In genomic region chr4:129188041-129188659, GRCm38 (mm10) we compare ENCODE assay signal across 8 mouse cellular contexts. TPM values are rescaled to one million over a fixed set of nuclear protein-coding genes. Genes with fewer than 3 reads are reported as not detected.
DNase-seq lines count a peak whose midpoint lies in the region; ATAC-seq and TF ChIP-seq lines count a peak whose summit lies in the region.

No protein-coding gene starts in this region.

- DNase-seq in heart, adult 18-20 months: no peak
- DNase-seq in G1E (ENCODE audit: low spot score): no peak
- no peak for DNase-seq in heart, postnatal 0 days (ENCODE audit: low spot score)
- DNase-seq in midbrain, embryonic 11.5 days (ENCODE audit: low spot score, missing footprints): no peak
- no peak for DNase-seq in Muller cell, postnatal 12 days (ENCODE audit: inconsistent ontology term)
- no peak for DNase-seq in kidney, adult 18-20 months
- DNase-seq in layer of hippocampus, adult 18-20 months (ENCODE audit: low spot score in 2 of 2): no peak

- H3K9ac ChIP-seq in heart, embryonic 14.5 days (ENCODE audit: low read length): peak overlapping the region; percentile 89
- peak overlapping the region; percentile 91 for H3K9ac ChIP-seq in heart, postnatal 0 days (replicated peaks; ENCODE audit: low read depth, low read length)
- peak overlapping the region; percentile 88 for H3K9ac ChIP-seq in midbrain, embryonic 11.5 days (ENCODE audit: low read length)

- TF ChIP-seq CTCF in G1E (IDR thresholded peaks at IDR 0.05; ENCODE audit: low read depth, low read length): no peak
- no peak for TF ChIP-seq CTCF in heart, postnatal 0 days (IDR thresholded peaks at IDR 0.05; ENCODE audit: low read depth)

- H3K4me1 ChIP-seq in heart, embryonic 14.5 days (ENCODE audit: control insufficient read depth in 2 of 2, insufficient read depth in 2 of 2, low read length in 2 of 2): peaks cover 3 to 21% of the 10 kb centered on the region in 2 experiments
- peaks cover 44% of the 10 kb centered on the region for H3K4me1 ChIP-seq in G1E (ENCODE audit: insufficient read depth, low read depth, low read length)
- H3K4me1 ChIP-seq in heart, postnatal 0 days (ENCODE audit: control insufficient read depth, insufficient read depth): peaks cover 17% of the 10 kb centered on the region
- H3K4me1 ChIP-seq in midbrain, embryonic 11.5 days (ENCODE audit: control insufficient read depth, insufficient read depth, low read length): peaks cover 13% of the 10 kb centered on the region

- H3K4me3 ChIP-seq in heart, embryonic 14.5 days (ENCODE audit: control insufficient read depth in 1 of 2, insufficient read depth in 1 of 2, low read depth in 1 of 2, low read length in 2 of 2): peak overlapping the region in 1 of 2 experiments; percentile 82; a peak in 3 of 4 replicates
- peak overlapping the region; percentile 93 for H3K4me3 ChIP-seq in G1E (ENCODE audit: low read depth, low read length)
- H3K4me3 ChIP-seq in heart, postnatal 0 days (ENCODE audit: low read depth, low read length): peak overlapping the region; percentile 98
- peak overlapping the region; percentile 87 for H3K4me3 ChIP-seq in midbrain, embryonic 11.5 days (ENCODE audit: low read depth, low read length)

- WGBS in heart, embryonic 14.5 days: 45% methylated on average over 5 of the region's 5 CpGs
- 45% methylated on average over 5 of the region's 5 CpGs for WGBS in heart, postnatal 0 days
- 51% methylated on average over 5 of the region's 5 CpGs for WGBS in midbrain, embryonic 11.5 days

- peak overlapping the region in 1 of 2 experiments; percentile 90; a peak in 1 of 4 replicates for H3K27ac ChIP-seq in heart, embryonic 14.5 days (replicated peaks in 1 of 2; ENCODE audit: control insufficient read depth in 1 of 2, insufficient read depth in 1 of 2, low read depth in 2 of 2, low read length in 2 of 2)
- no peak overlapping the region for H3K27ac ChIP-seq in heart, postnatal 0 days (ENCODE audit: low read depth)
- no peak overlapping the region for H3K27ac ChIP-seq in midbrain, embryonic 11.5 days (ENCODE audit: low read depth, low read length)

- H3K9me3 ChIP-seq in heart, embryonic 14.5 days (ENCODE audit: control insufficient read depth, low read length): no peaks in the 10 kb centered on the region
- H3K9me3 ChIP-seq in G1E (replicated peaks): no peaks in the 10 kb centered on the region
- no peaks in the 10 kb centered on the region for H3K9me3 ChIP-seq in heart, postnatal 0 days (replicated peaks; ENCODE audit: control insufficient read depth, low read length)
- no peaks in the 10 kb centered on the region for H3K9me3 ChIP-seq in midbrain, embryonic 11.5 days (ENCODE audit: control insufficient read depth, low read length)

- H3K4me2 ChIP-seq in heart, embryonic 14.5 days (ENCODE audit: low read length): peak overlapping the region; percentile 79
- H3K4me2 ChIP-seq in heart, postnatal 0 days (ENCODE audit: low read depth, low read length): peak overlapping the region; percentile 86
- H3K4me2 ChIP-seq in midbrain, embryonic 11.5 days: peak overlapping the region; percentile 59

- H3K36me3 ChIP-seq in heart, embryonic 14.5 days (ENCODE audit: control insufficient read depth, insufficient read depth, low read length): peaks cover 14% of the 10 kb centered on the region
- H3K36me3 ChIP-seq in G1E (replicated peaks): peaks cover 38% of the 10 kb centered on the region
- no peaks in the 10 kb centered on the region; the same call in 1 of the 2 replicates for H3K36me3 ChIP-seq in heart, postnatal 0 days (replicated peaks; ENCODE audit: control insufficient read depth, insufficient read depth, low read length)
- no peaks in the 10 kb centered on the region for H3K36me3 ChIP-seq in midbrain, embryonic 11.5 days (ENCODE audit: control insufficient read depth, insufficient read depth, low read length)

- no peak for TF ChIP-seq EP300 in heart, postnatal 0 days (IDR thresholded peaks at IDR 0.05; ENCODE audit: low read depth)

- ATAC-seq in heart, embryonic 14.5 days (ENCODE audit: insufficient number of reproducible peaks, insufficient read depth, low FRiP score, low read depth): no peak
- ATAC-seq in G1E (ENCODE audit: extremely low read depth, insufficient number of reproducible peaks, low FRiP score, poor library complexity, severe bottlenecking): no peak
- no peak for ATAC-seq in heart, postnatal 0 days (ENCODE audit: insufficient read depth, low read depth)
- ATAC-seq in midbrain, embryonic 11.5 days (ENCODE audit: low FRiP score): no peak

- H3K27me3 ChIP-seq in heart, embryonic 14.5 days (ENCODE audit: control insufficient read depth, insufficient read depth, low read length): no peaks in the 10 kb centered on the region
- H3K27me3 ChIP-seq in G1E (ENCODE audit: insufficient read depth, low read length): no peaks in the 10 kb centered on the region
- no peaks in the 10 kb centered on the region for H3K27me3 ChIP-seq in heart, postnatal 0 days (ENCODE audit: control insufficient read depth, insufficient read depth, low read length)
- H3K27me3 ChIP-seq in midbrain, embryonic 11.5 days (ENCODE audit: control insufficient read depth, insufficient read depth, low read length): no peaks in the 10 kb centered on the region

RNA-seq across cellular contexts. Expression of gene S100pbp, which starts 1.4 kb away (rescaled TPM):
- 13.7 and 15.7 TPM in 2 replicates for polyA plus RNA-seq in heart, embryonic 14.5 days (2014; fragmentation: Nextera tagmentation; extraction: Ambion mirVana)
- 1 to 10 TPM; 8.4 to 9.2 TPM for total RNA-seq in heart, adult 18-20 months (2021)
- total RNA-seq in G1E (2014; fragmentation: Nextera tagmentation) (124 and 145 TPM in 2 replicates), G1E (2017) (47.9 and 57.6 TPM in 2 replicates)
- 3.4 and 4.5 TPM in 2 replicates for polyA plus RNA-seq in G1E (2012)
- 16.0 and 24.5 TPM in 2 replicates for total RNA-seq in heart, postnatal 0 days (2014; rRNA removed; ENCODE audit: low replicate concordance)
- 5.9 and 6.9 TPM in 2 replicates for polyA plus RNA-seq in heart, postnatal 0 days (2015; fragmentation: Nextera tagmentation; extraction: Ambion mirVana)
- 20.0 and 26.9 TPM in 2 replicates for polyA plus RNA-seq in midbrain, embryonic 11.5 days (2014; fragmentation: Nextera tagmentation; extraction: Ambion mirVana)
- 10 to 100 TPM; 32.6 to 35.4 TPM for total RNA-seq in layer of hippocampus, adult 18-20 months (2021)

RNA-seq across cellular contexts. Expression of gene Yars, which starts 1.4 kb away (rescaled TPM):
- polyA plus RNA-seq in heart, embryonic 14.5 days (2014; fragmentation: Nextera tagmentation; extraction: Ambion mirVana): 46.3 and 51.2 TPM in 2 replicates
- 10 to 100 TPM; 25.6 to 33.4 TPM for total RNA-seq in heart, adult 18-20 months (2021)
- total RNA-seq in G1E (2014; fragmentation: Nextera tagmentation) (106 and 115 TPM in 2 replicates), G1E (2017) (74.5 and 79.1 TPM in 2 replicates)
- polyA plus RNA-seq in G1E (2012): 65.8 and 74.8 TPM in 2 replicates
- total RNA-seq in heart, postnatal 0 days (2014; rRNA removed; ENCODE audit: low replicate concordance): 24.7 and 27.3 TPM in 2 replicates
- polyA plus RNA-seq in heart, postnatal 0 days (2015; fragmentation: Nextera tagmentation; extraction: Ambion mirVana): 30.8 and 31.5 TPM in 2 replicates
- polyA plus RNA-seq in midbrain, embryonic 11.5 days (2014; fragmentation: Nextera tagmentation; extraction: Ambion mirVana): 105 and 106 TPM in 2 replicates
- 10 to 100 TPM; 78.5 to 81.1 TPM for total RNA-seq in layer of hippocampus, adult 18-20 months (2021)

RNA-seq across cellular contexts. Expression of gene Fndc5, which starts 51.4 kb away (rescaled TPM):
- 11.9 and 13.7 TPM in 2 replicates for polyA plus RNA-seq in heart, embryonic 14.5 days (2014; fragmentation: Nextera tagmentation; extraction: Ambion mirVana)
- 100 to 1,000 TPM; 312 to 343 TPM for total RNA-seq in heart, adult 18-20 months (2021)
- total RNA-seq in G1E (2014; fragmentation: Nextera tagmentation) (25.0 and 31.2 TPM in 2 replicates), G1E (2017) (6.5 and 7.2 TPM in 2 replicates)
- polyA plus RNA-seq in G1E (2012): 6.7 and 9.4 TPM in 2 replicates
- total RNA-seq in heart, postnatal 0 days (2014; rRNA removed; ENCODE audit: low replicate concordance): 41.7 and 71.1 TPM in 2 replicates
- 50.7 and 51.3 TPM in 2 replicates for polyA plus RNA-seq in heart, postnatal 0 days (2015; fragmentation: Nextera tagmentation; extraction: Ambion mirVana)
- polyA plus RNA-seq in midbrain, embryonic 11.5 days (2014; fragmentation: Nextera tagmentation; extraction: Ambion mirVana): 0.95 and 1.5 TPM in 2 replicates
- total RNA-seq in layer of hippocampus, adult 18-20 months (2021): 10 to 100 TPM; 75.5 to 84.2 TPM
